In the genomic region with DNA sequence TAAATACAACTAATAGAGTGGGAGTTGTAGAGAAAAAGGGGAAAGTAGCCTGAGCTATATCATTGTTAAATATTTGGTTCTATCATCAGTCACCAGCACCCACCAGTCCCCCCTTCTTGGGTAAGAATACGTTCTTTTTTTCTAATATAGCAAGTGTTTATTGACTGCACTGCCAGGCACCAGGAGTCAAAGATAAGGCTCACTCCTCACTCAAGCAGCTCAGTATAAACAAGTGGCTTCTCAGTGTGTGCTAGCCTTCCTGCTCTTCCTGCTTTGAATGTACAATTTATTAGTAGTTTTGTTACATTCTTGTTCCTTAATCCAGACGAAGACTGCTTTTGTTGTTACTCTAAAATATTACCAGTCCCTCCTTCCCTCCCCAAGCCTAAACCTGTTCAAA, we compare ENCODE assay signal across 8 mouse cellular contexts. TPM values are rescaled to one million over a fixed set of nuclear protein-coding genes. Genes with fewer than 3 reads are reported as not detected.
DNase-seq lines count a peak whose midpoint lies in the region; ATAC-seq and TF ChIP-seq lines count a peak whose summit lies in the region.

No protein-coding gene starts in this region.

- TF ChIP-seq POLR2A in thymus, adult 2 months (IDR thresholded peaks at IDR 0.05; ENCODE audit: control insufficient read depth, extremely low read depth, insufficient read depth, low read length, poor library complexity): no peak

- no peak for TF ChIP-seq CTCF in thymus, adult 2 months (IDR thresholded peaks at IDR 0.05; ENCODE audit: borderline replicate concordance, control insufficient read depth, extremely low read depth, insufficient read depth, low read length, poor library complexity)

- peak; percentile 16 for DNase-seq in CD4-positive, CD25-positive, alpha-beta regulatory T cell, adult 2 months (ENCODE audit: low read depth, low spot score)
- peak; percentile 25 for DNase-seq in A20 (ENCODE audit: low read depth, low spot score)
- no peak for DNase-seq in natural killer cell, adult 2 months (ENCODE audit: low spot score in 2 of 2)
- no peak for DNase-seq in adrenal gland, postnatal 14 days
- DNase-seq in thymus, adult 2 months: no peak

- no peak for ATAC-seq in CD4-positive, CD25-positive, alpha-beta regulatory T cell, adult 4 months
- no peak for ATAC-seq in forebrain, embryonic 13.5 days
- ATAC-seq in liver, embryonic 12.5 days: no peak

- peak overlapping the region; percentile 59 for H3K4me2 ChIP-seq in forebrain, embryonic 13.5 days
- peak overlapping the region; percentile 62 for H3K4me2 ChIP-seq in liver, embryonic 12.5 days

- peak overlapping the region; percentile 55; the same call in 1 of the 2 replicates for H3K9ac ChIP-seq in forebrain, embryonic 13.5 days
- H3K9ac ChIP-seq in liver, embryonic 12.5 days: peak overlapping the region; percentile 67

- no peak overlapping the region for H3K27ac ChIP-seq in forebrain, embryonic 13.5 days
- H3K27ac ChIP-seq in liver, embryonic 12.5 days: peak overlapping the region; percentile 69
- no peak overlapping the region for H3K27ac ChIP-seq in thymus, adult 2 months (ENCODE audit: control insufficient read depth, insufficient read depth, low read length)

- H3K36me3 ChIP-seq in forebrain, embryonic 13.5 days (ENCODE audit: poor library complexity, severe bottlenecking): no peaks in the 10 kb centered on the region
- no peaks in the 10 kb centered on the region for H3K36me3 ChIP-seq in liver, embryonic 12.5 days
- no peaks in the 10 kb centered on the region for H3K36me3 ChIP-seq in thymus, adult 2 months (ENCODE audit: control insufficient read depth, insufficient read depth, low read length)

- no peaks in the 10 kb centered on the region for H3K9me3 ChIP-seq in forebrain, embryonic 13.5 days (replicated peaks)
- no peaks in the 10 kb centered on the region for H3K9me3 ChIP-seq in liver, embryonic 12.5 days (replicated peaks)

- H3K4me3 ChIP-seq in forebrain, embryonic 13.5 days: peak overlapping the region; percentile 27
- peak overlapping the region; percentile 54 for H3K4me3 ChIP-seq in liver, embryonic 12.5 days
- H3K4me3 ChIP-seq in thymus, adult 2 months (ENCODE audit: control insufficient read depth, insufficient read depth, low read length): no peak overlapping the region

- H3K4me1 ChIP-seq in forebrain, embryonic 13.5 days: peaks cover 18% of the 10 kb centered on the region
- peaks cover 42% of the 10 kb centered on the region for H3K4me1 ChIP-seq in liver, embryonic 12.5 days
- H3K4me1 ChIP-seq in thymus, adult 2 months (replicated peaks; ENCODE audit: control insufficient read depth, insufficient read depth, low read length): 0 out of 2 replicates have a peak, but pooled peaks cover 2% of the 10 kb centered on the region

- WGBS in forebrain, embryonic 13.5 days: 56% methylated on average over 2 of the region's 2 CpGs
- 7% methylated on average over 2 of the region's 2 CpGs for WGBS in liver, embryonic 12.5 days (ENCODE audit: insufficient replicate concordance)
- WGBS in thymus, adult 2 months: 43% methylated on average over 2 of the region's 2 CpGs

- H3K27me3 ChIP-seq in forebrain, embryonic 13.5 days: no peaks in the 10 kb centered on the region
- H3K27me3 ChIP-seq in liver, embryonic 12.5 days (replicated peaks): no peaks in the 10 kb centered on the region
- no peaks in the 10 kb centered on the region for H3K27me3 ChIP-seq in thymus, adult 2 months (ENCODE audit: control insufficient read depth, insufficient read depth, low read length)

RNA-seq across cellular contexts. Expression of a gene that starts 2.3 kb away (rescaled TPM):
- 100 to 1,000 TPM in 1 of 2 experiments, 10 to 100 TPM in 1; 71.3 to 138 TPM for polyA plus RNA-seq in CD4-positive, CD25-positive, alpha-beta regulatory T cell, adult 4 months (2017; shearing (Covaris generic))
- polyA plus RNA-seq in forebrain, embryonic 13.5 days (2015; fragmentation: Nextera tagmentation; extraction: Ambion mirVana): 213 and 246 TPM in 2 replicates
- 124 and 134 TPM in 2 replicates for polyA plus RNA-seq in liver, embryonic 12.5 days (2016; fragmentation: Nextera tagmentation; extraction: Ambion mirVana)
- total RNA-seq in adrenal gland, postnatal 14 days (2021): 358 and 364 TPM in 2 replicates
- 24.5 and 26.4 TPM in 2 replicates for polyA plus RNA-seq in thymus, adult 2 months (2012; rRNA removed)

Comparison
In these comparisons a context has a peak if more than half of its experiments do, and no peak if none do; other contexts are left out.
1. DNase-seq: peak in CD4-positive, CD25-positive, alpha-beta regulatory T cell, adult 2 months (single experiment) and A20 (single experiment); none in natural killer cell, adult 2 months (0 of 2), adrenal gland, postnatal 14 days (single experiment) and thymus, adult 2 months (single experiment).